Mouse (Mus musculus) intestine, postnatal 0 days (tissue): ENCODE measurements around the gene Lsm7. TPM values are rescaled to one million over a fixed set of nuclear protein-coding genes. Genes with fewer than 3 reads are reported as not detected.
A peak's percentile ranks its signal among the peaks of the same experiment; 100 is the strongest.

ENCODE experiments used
- ATAC-seq: fragments of 200-750 bp; cut with Nextera tagmentation; 2 replicates; pipeline ENCODE4 v1.8.0; 2017; ENCODE audit warnings: mild to moderate bottlenecking, moderate TSS enrichment, moderate library complexity
- H3K27ac ChIP-seq: fragments of 300-500 bp; sonication (generic); 2 replicates; pipeline ENCODE4 v1.5.1; 2014; ENCODE audit warnings: mild to moderate bottlenecking, low read depth, low read length, moderate library complexity
- H3K27me3 ChIP-seq: fragments of 300-500 bp; sonication (generic); replicated peaks from 2 replicates; pipeline ENCODE4 v1.6.1; 2014; ENCODE audit warnings: low read length, mixed read lengths; ENCODE audit not compliant: control insufficient read depth, insufficient read depth
- H3K36me3 ChIP-seq: fragments of 300-500 bp; sonication (generic); 2 replicates; pipeline ENCODE4 v1.6.1; 2014; ENCODE audit warnings: mild to moderate bottlenecking, moderate library complexity; ENCODE audit not compliant: control insufficient read depth, insufficient read depth
- H3K4me1 ChIP-seq: fragments of 300-500 bp; sonication (generic); replicated peaks from 2 replicates; pipeline ENCODE4 v1.6.1; 2014; ENCODE audit warnings: antibody characterized with exemption, low read length, mixed read lengths; ENCODE audit not compliant: control insufficient read depth, insufficient read depth
- H3K4me2 ChIP-seq: fragments of 300-500 bp; sonication (generic); replicated peaks from 2 replicates; pipeline ENCODE4 v1.6.1; 2014; ENCODE audit warnings: low read depth, mild to moderate bottlenecking, moderate library complexity
- H3K4me3 ChIP-seq: fragments of 300-500 bp; sonication (generic); 2 replicates; pipeline ENCODE4 v1.5.1; 2014; ENCODE audit warnings: low read depth, low read length
- H3K9ac ChIP-seq: fragments of 300-500 bp; sonication (generic); 2 replicates; pipeline ENCODE4 v1.6.1; 2014; ENCODE audit warnings: mild to moderate bottlenecking, low read depth, low read length
- H3K9me3 ChIP-seq: fragments of 300-500 bp; sonication (generic); 2 replicates; pipeline ENCODE4 v1.6.1; 2016; ENCODE audit warnings: mixed run types; ENCODE audit not compliant: control insufficient read depth
- CTCF ChIP-seq: sonication (generic); IDR thresholded peaks from 2 replicates; pipeline ENCODE4 v1.5.1; 2016; ENCODE audit warnings: low read depth, mild to moderate bottlenecking, control low read depth, antibody characterized with exemption, moderate library complexity
- WGBS: fragments of 180-500 bp; shearing (Covaris S2); extraction: QIAGEN DNeasy Blood & Tissue Kit; methylation state at CpG from one replicate; pipeline ENCODE4 v1.1.7; 2014; 5-methylcytosine and 5-hydroxymethylcytosine counted together
- polyA plus RNA-seq: library from polyadenylated mRNA; unstranded; fragments of >200 nt; fragmentation: Nextera tagmentation; extraction: Ambion mirVana; gene quantifications from 2 replicates; pipeline ENCODE4 v1.2.1, GENCODE M21; 2015

Gene Lsm7
- polyA plus RNA-seq = 129 and 130 TPM in 2 replicates

DNA sequence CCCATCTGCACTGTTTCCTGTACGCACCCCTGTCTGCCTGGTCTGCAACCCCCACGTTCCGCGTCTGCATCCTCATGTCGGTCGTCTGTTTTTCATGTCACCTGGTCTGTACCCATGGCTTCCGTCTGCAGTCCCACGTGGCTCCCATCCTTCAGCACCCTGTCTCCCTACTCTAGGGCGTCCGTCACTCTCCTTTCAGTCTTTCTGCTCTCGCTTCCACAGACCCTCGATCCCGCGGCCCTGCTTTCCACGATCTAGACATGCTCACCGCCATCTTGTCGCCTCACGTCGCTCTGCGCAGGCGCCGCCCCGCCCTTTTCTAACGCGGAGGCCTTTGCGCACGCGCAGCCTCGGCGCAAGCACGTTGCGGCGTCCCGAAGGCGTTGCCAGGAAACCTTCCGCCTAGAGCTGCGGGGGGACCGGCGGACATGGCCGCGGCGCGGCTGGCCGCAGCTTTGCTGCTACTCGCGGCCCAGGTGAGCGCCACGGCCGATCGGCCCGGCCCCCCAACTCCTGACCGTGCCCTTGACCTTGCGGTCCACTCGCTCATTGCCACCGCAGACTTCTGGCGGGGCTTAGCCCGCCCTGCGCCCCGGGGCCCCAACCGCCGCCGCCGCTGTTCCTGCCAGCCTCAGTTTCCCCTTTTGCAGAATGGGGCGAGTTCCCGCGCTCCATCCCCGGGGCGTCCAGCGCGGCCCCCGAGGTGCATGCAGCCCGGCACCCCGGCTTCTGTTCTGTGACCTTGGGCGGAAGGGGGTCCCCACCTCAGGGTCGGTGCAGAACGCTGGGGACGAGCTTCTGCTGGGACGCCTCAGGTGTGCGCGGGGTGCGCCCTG is at the start of gene Lsm7, which contains the start of gene Sppl2b:
Lsm7 (minus strand) TSS at position 297 of the 836 bp plus-strand sequence.
Sppl2b (plus strand) TSS at position 363 of the 836 bp plus-strand sequence.
- Histone ChIP-seq H3K9ac (peak within 1 kb of the TSS; percentile 77), H3K4me2 (peak within 1 kb of the TSS; percentile 100), H3K36me3 (peaks cover 22% of the 10 kb centered on the region), H3K4me3 (peak within 1 kb of the TSS; percentile 92), H3K4me1 (peaks cover 12% of the 10 kb centered on the region; the same call in 1 of the 2 replicates), H3K9me3 (no peaks in the 10 kb centered on the region), H3K27me3 (no peaks in the 10 kb centered on the region), H3K27ac (no peak within 1 kb of the TSS)
- ATAC-seq = peak; percentile 67
- WGBS = under 1% methylated on average over 81 of the region's 81 CpGs
- no peak for TF ChIP-seq CTCF

DNA sequence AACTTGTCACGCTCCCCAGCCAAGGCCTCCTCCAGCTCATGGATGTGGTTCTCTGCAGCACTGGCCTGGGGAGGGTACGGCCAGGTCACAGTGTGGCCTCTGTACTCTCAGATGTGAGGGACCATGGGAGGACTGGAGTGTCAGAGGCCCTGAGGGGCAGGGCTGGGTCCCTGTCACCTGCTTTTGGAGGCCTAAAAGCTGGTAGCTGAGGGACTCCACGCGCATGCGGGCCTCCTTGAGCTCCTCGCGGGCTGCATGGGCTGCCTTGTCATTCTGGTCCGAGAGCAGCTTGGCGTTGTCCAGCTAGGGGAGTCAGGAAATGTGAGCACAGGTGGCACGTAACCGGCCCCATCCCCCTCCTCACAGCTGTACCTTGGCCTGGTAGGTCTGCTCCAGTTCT is 49.7 kb upstream of the Lsm7 start:
- no peak for ATAC-seq
- H3K4me1 ChIP-seq = peaks cover 6% of the 10 kb centered on the region
- no peak overlapping the region for H3K4me3 ChIP-seq
- no peak overlapping the region for H3K9ac ChIP-seq
- TF ChIP-seq CTCF = no peak
- WGBS = 93% methylated on average over 11 of the region's 11 CpGs
- H3K36me3 ChIP-seq = peaks cover 50% of the 10 kb centered on the region
- H3K4me2 ChIP-seq = no peak overlapping the region
- no peak overlapping the region for H3K27ac ChIP-seq
- no peaks in the 10 kb centered on the region for H3K9me3 ChIP-seq
- H3K27me3 ChIP-seq = no peaks in the 10 kb centered on the region

DNA sequence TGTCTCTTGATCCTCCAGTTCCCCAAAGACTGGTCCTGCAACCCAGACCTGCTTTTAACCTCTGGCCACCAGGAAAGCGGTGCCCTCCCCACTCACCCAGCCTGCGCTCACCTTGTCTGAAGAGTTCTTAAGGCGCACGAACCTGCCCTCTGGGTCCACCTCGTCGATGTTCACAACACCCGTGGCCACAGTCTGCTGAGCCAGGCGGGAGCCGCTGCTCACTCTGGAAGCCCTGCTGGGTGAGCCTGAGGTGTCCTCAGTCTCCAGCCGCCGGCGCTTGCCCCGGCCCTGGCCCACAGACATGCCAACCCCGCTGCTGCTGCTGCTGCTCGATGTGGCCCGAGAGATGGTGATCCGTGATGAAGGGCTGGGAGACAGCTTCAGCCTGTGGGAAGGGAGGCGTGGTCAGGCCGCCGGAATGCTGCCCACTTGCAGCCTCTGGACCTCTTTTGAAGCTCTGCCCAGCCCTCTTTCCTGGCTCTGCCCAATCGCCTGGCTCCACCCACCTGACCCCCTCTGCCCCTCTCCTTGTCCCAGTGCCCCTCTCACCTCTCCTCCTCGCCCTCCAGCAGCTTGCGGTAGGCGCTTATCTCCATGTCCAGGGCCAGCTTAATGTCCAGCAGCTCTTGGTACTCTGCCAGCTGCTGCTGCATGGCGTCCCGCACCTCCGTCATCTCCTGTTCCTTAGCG is 49.1 kb upstream of the Lsm7 start:
- no peak for ATAC-seq
- H3K4me2 ChIP-seq = no peak overlapping the region
- TF ChIP-seq CTCF = no peak
- H3K27ac ChIP-seq = no peak overlapping the region
- no peak overlapping the region for H3K9ac ChIP-seq
- no peak overlapping the region for H3K4me3 ChIP-seq
- no peaks in the 10 kb centered on the region for H3K9me3 ChIP-seq
- WGBS = 85% methylated on average over 28 of the region's 28 CpGs
- peaks cover 44% of the 10 kb centered on the region for H3K36me3 ChIP-seq
- peaks cover 11% of the 10 kb centered on the region for H3K4me1 ChIP-seq
- no peaks in the 10 kb centered on the region for H3K27me3 ChIP-seq

DNA sequence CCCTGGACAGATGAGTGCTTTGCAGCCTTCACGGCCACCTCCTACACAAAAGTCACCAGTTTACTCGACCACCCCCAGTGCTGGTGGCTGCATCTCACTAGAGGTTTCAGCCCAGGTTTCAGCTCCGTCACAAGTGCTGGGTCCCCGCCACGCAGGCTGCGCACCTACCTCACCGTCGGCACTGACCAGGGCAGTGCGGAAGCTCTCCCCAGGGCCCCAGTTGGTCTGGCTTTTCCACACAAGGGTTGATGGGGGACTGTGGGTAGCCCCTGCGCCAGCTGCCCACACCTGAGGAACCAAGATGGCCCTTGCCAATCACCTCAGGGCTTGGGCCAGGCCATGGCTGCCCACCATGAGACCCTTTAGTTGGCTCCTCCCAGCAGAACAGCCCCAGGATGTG is 48.3 kb upstream of the Lsm7 start:
- 90% methylated on average over 10 of the region's 10 CpGs for WGBS
- no peak for TF ChIP-seq CTCF
- no peak overlapping the region for H3K4me3 ChIP-seq

DNA sequence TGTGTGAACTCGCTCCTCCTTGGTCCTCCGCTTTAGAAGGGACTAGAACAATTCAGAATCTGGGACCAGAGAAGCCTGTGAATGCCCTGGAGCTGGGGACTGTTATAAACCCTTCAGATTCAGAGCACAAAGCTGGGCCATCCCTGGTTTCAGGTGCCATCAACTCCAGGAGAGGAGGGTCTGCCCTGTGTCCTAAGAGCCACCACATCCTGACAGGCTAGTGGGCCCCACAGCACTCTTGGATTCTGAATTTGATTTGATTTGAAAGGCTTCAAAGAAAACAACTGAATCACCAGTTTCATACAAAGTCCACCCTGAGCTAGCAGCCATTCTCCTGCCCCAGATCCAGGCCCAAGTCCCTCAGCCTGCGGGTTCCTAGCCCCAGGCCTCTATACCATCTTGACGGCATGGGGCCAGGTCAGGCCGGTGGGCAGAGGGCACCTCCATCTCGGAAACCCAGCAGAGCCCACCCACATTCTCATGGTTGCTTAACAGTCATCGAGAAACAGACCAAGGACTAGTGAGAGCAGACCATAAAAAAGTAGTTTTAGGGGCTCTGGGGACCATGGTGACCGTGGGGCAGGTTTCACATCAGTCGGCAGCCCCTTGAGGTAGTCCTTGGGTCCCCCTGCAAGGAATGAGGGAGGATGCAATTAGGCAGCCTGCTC is 47.4 kb upstream of the Lsm7 start:
- Histone ChIP-seq H3K27me3 (no peaks in the 10 kb centered on the region), H3K4me1 (peaks cover 11% of the 10 kb centered on the region), H3K36me3 (peaks cover 40% of the 10 kb centered on the region), H3K4me3 (no peak overlapping the region), H3K9ac (no peak overlapping the region), H3K27ac (no peak overlapping the region), H3K9me3 (no peaks in the 10 kb centered on the region), H3K4me2 (no peak overlapping the region)
- no peak for TF ChIP-seq CTCF
- WGBS = 94% methylated on average over 9 of the region's 9 CpGs
- ATAC-seq = no peak

More for the DNA sequence above, 48.3 kb upstream of the Lsm7 start:
- Histone ChIP-seq H3K4me2 (no peak overlapping the region), H3K9ac (no peak overlapping the region), H3K36me3 (peaks cover 44% of the 10 kb centered on the region), H3K9me3 (no peaks in the 10 kb centered on the region), H3K27ac (no peak overlapping the region), H3K27me3 (no peaks in the 10 kb centered on the region), H3K4me1 (peaks cover 11% of the 10 kb centered on the region)
- ATAC-seq = no peak
